Mouse (Mus musculus) heart, postnatal 0 days (tissue): ENCODE measurements around the gene Fbxo47. TPM values are rescaled to one million over a fixed set of nuclear protein-coding genes. Genes with fewer than 3 reads are reported as not detected.

ENCODE experiments used
- ATAC-seq: fragments of 200-750 bp; cut with Nextera tagmentation; 2 replicates; pipeline ENCODE4 v1.8.0; 2017; ENCODE audit warnings: low read depth, moderate number of reproducible peaks, moderate library complexity; ENCODE audit not compliant: insufficient read depth
- DNase-seq: peaks from one replicate; pipeline ENCODE4 v3.0.0-alpha.2; 2016; ENCODE audit warnings: low spot score
- H3K27ac ChIP-seq: fragments of 300-500 bp; sonication (generic); 2 replicates; pipeline ENCODE4 v1.5.1; 2014; ENCODE audit warnings: low read depth, mild to moderate bottlenecking
- H3K27me3 ChIP-seq: fragments of 300-500 bp; sonication (generic); 2 replicates; pipeline ENCODE4 v1.6.1; 2014; ENCODE audit warnings: low read length, mixed read lengths; ENCODE audit not compliant: control insufficient read depth, insufficient read depth
- H3K36me3 ChIP-seq: fragments of 300-500 bp; sonication (generic); replicated peaks from 2 replicates; pipeline ENCODE4 v1.6.1; 2014; ENCODE audit warnings: low read length, mixed read lengths; ENCODE audit not compliant: control insufficient read depth, insufficient read depth
- H3K4me1 ChIP-seq: fragments of 300-500 bp; sonication (generic); 2 replicates; pipeline ENCODE4 v1.6.1; 2014; ENCODE audit warnings: antibody characterized with exemption; ENCODE audit not compliant: control insufficient read depth, insufficient read depth
- H3K4me2 ChIP-seq: fragments of 300-500 bp; sonication (generic); 2 replicates; pipeline ENCODE4 v1.6.1; 2014; ENCODE audit warnings: low read depth, mild to moderate bottlenecking, low read length, moderate library complexity
- H3K4me3 ChIP-seq: fragments of 300-500 bp; sonication (generic); 2 replicates; pipeline ENCODE4 v1.5.1; 2014; ENCODE audit warnings: low read depth, low read length
- H3K9ac ChIP-seq: fragments of 300-500 bp; sonication (generic); replicated peaks from 2 replicates; pipeline ENCODE4 v1.6.1; 2014; ENCODE audit warnings: low read depth, low read length, mixed read lengths
- H3K9me3 ChIP-seq: fragments of 300-500 bp; sonication (generic); replicated peaks from 2 replicates; pipeline ENCODE4 v1.6.1; 2016; ENCODE audit warnings: low read length; ENCODE audit not compliant: control insufficient read depth
- CTCF ChIP-seq: IDR thresholded peaks from 2 replicates; pipeline ENCODE4 v1.5.1; 2016; ENCODE audit warnings: antibody characterized with exemption, control low read depth, low read depth
- EP300 ChIP-seq: IDR thresholded peaks from 2 replicates; pipeline ENCODE4 v1.6.1; 2016; ENCODE audit warnings: antibody characterized with exemption, low read depth
- WGBS: fragments of 180-500 bp; shearing (Covaris S2); extraction: QIAGEN DNeasy Blood & Tissue Kit; methylation state at CpG from one replicate; pipeline ENCODE4 v1.1.7; 2014; 5-methylcytosine and 5-hydroxymethylcytosine counted together
- polyA plus RNA-seq: library from polyadenylated mRNA; unstranded; fragments of >200 nt; fragmentation: Nextera tagmentation; extraction: Ambion mirVana; gene quantifications from 2 replicates; pipeline ENCODE4 v1.2.1, GENCODE M21; 2015
- total RNA-seq: library from RNA; depleted of rRNA; stranded (reverse); fragments of >200 nt; gene quantifications from 2 replicates; pipeline ENCODE4 v1.2.3, GENCODE M21; 2014; ENCODE audit warnings: low replicate concordance

Gene Fbxo47
- total and polyA plus RNA-seq, 2 experiments from 2014 or later = 0.63 to 9.9 TPM

DNA sequence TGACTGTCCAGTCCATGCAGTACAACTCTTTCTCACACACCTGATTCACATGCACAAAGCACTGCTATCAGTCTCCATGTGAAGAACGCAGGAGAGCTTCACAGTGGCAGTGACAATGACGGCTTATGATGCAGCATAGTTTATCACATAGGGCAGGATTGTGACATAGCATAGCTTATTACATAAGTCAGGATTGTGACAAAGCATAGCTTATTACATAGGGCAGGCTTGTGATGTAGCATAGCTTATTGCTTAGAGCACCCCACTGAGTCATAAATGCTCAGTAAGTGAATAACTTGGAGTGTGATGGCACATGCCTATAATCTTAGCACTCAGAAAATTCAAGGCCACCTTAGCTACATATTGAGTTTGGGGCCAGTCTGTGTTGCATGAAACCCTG is 28.5 kb downstream of the Fbxo47 start:
- no peaks in the 10 kb centered on the region for H3K4me1 ChIP-seq
- TF ChIP-seq EP300 (no peak), CTCF (no peak)
- 76% methylated on average over 2 of the region's 2 CpGs for WGBS

DNA sequence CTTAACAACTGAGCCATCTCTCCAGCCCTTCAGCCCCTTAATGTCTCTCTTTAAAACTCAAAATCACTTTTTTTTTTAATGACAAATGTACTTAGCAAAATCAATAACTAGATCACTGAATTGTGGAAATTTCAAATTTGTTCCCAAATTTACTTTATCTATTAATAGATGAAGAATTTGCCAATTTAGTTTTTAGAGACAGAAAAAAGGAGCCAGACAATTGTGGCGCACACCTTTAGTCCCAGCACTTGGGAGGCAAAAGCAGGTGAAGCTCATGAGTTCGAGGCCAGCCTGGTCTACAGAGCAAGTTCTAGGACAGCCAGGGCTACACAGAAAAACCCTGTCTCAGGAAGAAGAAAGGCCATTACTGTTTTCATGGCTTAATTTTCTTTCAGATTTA is 32.4 kb downstream of the Fbxo47 start:
- WGBS = 83% methylated on average over 2 of the region's 2 CpGs
- Histone ChIP-seq H3K4me1 (no peaks in the 10 kb centered on the region), H3K27ac (no peak overlapping the region), H3K9ac (no peak overlapping the region), H3K9me3 (no peaks in the 10 kb centered on the region), H3K4me2 (no peak overlapping the region), H3K27me3 (no peaks in the 10 kb centered on the region), H3K4me3 (no peak overlapping the region), H3K36me3 (no peaks in the 10 kb centered on the region)
- TF ChIP-seq CTCF (no peak), EP300 (no peak)
- DNase-seq (no peak), ATAC-seq (no peak)

More for the DNA sequence above, 28.5 kb downstream of the Fbxo47 start:
- ATAC-seq = no peak
- no peak for DNase-seq
- Histone ChIP-seq H3K9me3 (no peaks in the 10 kb centered on the region), H3K9ac (no peak overlapping the region), H3K4me3 (no peak overlapping the region), H3K4me2 (no peak overlapping the region), H3K27ac (no peak overlapping the region), H3K36me3 (no peaks in the 10 kb centered on the region), H3K27me3 (no peaks in the 10 kb centered on the region; the same call in 1 of the 2 replicates)

DNA sequence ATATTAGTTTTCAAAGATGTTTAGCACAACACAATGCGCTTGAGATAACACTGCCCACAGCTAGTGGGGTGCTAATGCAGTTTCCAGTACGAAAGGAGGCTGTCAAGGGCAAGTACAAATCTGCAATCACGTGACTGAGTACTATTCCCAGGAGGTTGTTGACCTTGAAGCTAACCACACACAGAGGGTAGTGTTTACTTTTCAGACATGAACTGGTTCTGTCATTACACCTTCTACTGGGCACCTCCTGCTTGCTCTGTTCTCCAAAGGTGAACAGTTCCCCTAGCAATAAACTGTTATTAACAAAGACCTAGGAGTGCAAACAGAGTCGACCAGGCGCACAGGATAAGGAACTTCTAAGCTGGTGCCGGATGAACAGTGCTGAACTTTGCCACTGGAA is 33.6 kb downstream of the Fbxo47 start:
- H3K4me3 ChIP-seq = no peak overlapping the region
- no peaks in the 10 kb centered on the region for H3K27me3 ChIP-seq
- H3K9me3 ChIP-seq = no peaks in the 10 kb centered on the region
- peak overlapping the region; percentile 76 for H3K27ac ChIP-seq
- TF ChIP-seq CTCF (no peak), EP300 (no peak)
- H3K4me2 ChIP-seq = no peak overlapping the region
- H3K36me3 ChIP-seq = no peaks in the 10 kb centered on the region
- ATAC-seq = peak; percentile 88
- 35% methylated on average over 6 of the region's 6 CpGs for WGBS
- H3K4me1 ChIP-seq = no peaks in the 10 kb centered on the region
- H3K9ac ChIP-seq = no peak overlapping the region
- DNase-seq = peak; percentile 84

DNA sequence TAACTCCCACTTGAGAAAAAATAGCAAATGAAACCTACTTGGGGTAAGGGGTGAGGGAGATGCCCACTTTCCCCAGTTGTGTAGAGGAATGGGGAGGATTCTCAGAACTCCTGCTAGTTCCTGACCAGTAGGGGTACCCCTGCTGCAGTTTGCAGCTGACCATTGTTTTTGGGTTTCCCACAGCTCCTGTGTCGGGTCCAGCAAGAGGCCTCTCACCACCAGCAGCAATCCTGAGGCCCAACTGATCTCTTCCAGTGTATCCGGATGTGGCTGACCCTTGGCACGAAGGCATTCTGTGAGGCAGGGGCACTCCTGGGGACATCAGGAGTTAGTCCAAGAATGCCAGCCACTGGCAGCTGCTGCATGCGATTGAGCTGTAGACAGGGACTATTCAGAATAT is 42.0 kb downstream of the Fbxo47 start:
- 68% methylated on average over 4 of the region's 4 CpGs for WGBS
- H3K4me3 ChIP-seq = no peak overlapping the region
- no peak for TF ChIP-seq CTCF
- no peak for TF ChIP-seq EP300
- no peaks in the 10 kb centered on the region for H3K27me3 ChIP-seq
- H3K9me3 ChIP-seq = no peaks in the 10 kb centered on the region
- 0 out of 2 replicates have a peak, but pooled peaks cover 3% of the 10 kb centered on the region for H3K36me3 ChIP-seq
- H3K27ac ChIP-seq = no peak overlapping the region
- no peak overlapping the region for H3K4me2 ChIP-seq
- DNase-seq = no peak
- no peak overlapping the region for H3K9ac ChIP-seq
- ATAC-seq = no peak
- no peaks in the 10 kb centered on the region for H3K4me1 ChIP-seq

DNA sequence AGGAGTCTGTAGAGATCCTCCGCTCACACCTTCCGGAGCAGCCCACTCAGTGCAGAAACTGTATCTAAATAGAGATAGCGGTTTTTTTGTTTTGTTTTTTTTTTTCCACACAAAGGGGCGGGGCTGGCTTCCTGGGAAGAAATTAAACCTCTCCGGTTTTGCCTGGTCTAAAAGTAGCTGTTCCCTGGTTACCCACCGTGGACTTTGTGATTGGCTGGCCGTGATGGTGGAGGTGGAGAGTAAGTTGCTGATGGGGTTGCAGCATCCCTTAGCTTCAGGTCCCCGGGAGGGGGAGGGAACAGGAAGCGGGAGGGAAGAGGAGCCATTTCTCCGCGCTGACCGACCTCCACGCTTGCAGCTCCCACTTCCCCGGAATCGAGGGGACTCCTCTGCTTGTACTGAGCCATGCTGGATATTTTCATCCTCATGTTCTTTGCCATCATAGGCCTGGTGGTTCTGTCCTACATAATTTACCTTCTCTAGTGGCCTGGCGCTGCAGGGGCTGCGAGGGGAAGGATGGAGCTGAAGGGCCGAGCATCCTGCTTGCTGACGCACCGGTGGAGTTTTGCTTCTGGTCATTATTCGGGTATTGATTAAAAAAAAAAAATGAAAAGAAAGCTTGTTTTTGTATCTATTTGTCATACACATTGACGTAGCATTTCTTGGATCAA is 42.8 kb downstream of the Fbxo47 start:
- Histone ChIP-seq H3K27me3 (no peaks in the 10 kb centered on the region), H3K36me3 (0 out of 2 replicates have a peak, but pooled peaks cover 7% of the 10 kb centered on the region), H3K9ac (0 out of 2 replicates have a peak overlapping the region, but pooled peaks have one; percentile 8), H3K9me3 (no peaks in the 10 kb centered on the region), H3K4me3 (peak overlapping the region; percentile 43), H3K4me2 (peak overlapping the region; percentile 60), H3K27ac (peak overlapping the region; percentile 2), H3K4me1 (0 out of 2 replicates have a peak, but pooled peaks cover 2% of the 10 kb centered on the region)
- WGBS = 4% methylated on average over 22 of the region's 22 CpGs
- peak; percentile 50 for DNase-seq
- TF ChIP-seq EP300 = no peak
- TF ChIP-seq CTCF = no peak
- peak; percentile 71; the same call in 1 of the 2 replicates for ATAC-seq

DNA sequence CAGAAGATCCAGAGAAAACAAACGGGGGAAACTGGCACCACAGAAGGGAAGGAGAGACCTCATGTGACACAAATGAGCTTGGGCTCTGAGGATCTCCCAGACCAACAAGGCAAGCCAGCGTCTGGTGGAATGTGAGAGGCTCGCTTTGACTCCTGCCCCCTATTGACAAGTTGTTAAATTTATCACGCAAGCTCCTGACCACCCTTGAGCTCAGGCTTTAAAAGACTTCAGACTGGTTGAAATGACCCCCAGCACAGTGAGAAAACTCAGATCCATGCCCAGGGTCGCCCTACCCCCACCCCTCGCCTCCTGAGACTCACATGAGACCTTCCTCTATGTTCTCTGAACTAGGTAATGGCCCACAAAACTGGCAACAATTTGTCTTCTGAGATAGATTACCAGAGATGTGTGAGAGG is 43.4 kb downstream of the Fbxo47 start, which contains the start of gene B230217C12Rik:
B230217C12Rik (plus strand) TSS at position 242 of the 416 bp plus-strand sequence.
- 0 out of 2 replicates have a peak within 1 kb of the TSS, but pooled peaks have one; percentile 8 for H3K9ac ChIP-seq
- DNase-seq = no peak
- no peak for TF ChIP-seq EP300
- peak; percentile 33; the same call in 1 of the 2 replicates for TF ChIP-seq CTCF
- peak within 1 kb of the TSS; percentile 60 for H3K4me2 ChIP-seq
- H3K9me3 ChIP-seq = no peaks in the 10 kb centered on the region
- ATAC-seq = no peak; the same call in 1 of the 2 replicates
- 0 out of 2 replicates have a peak, but pooled peaks cover 2% of the 10 kb centered on the region for H3K4me1 ChIP-seq
- no peaks in the 10 kb centered on the region for H3K27me3 ChIP-seq
- peak within 1 kb of the TSS; percentile 26 for H3K27ac ChIP-seq
- WGBS = under 1% methylated on average over 6 of the region's 6 CpGs
- H3K36me3 ChIP-seq = 0 out of 2 replicates have a peak, but pooled peaks cover 13% of the 10 kb centered on the region
- H3K4me3 ChIP-seq = peak within 1 kb of the TSS; percentile 43
